Mouse (Mus musculus) thymus, postnatal 10 days (tissue): Measurements from ENCODE around the gene 9030612E09Rik.

ENCODE experiments used
- DNase-seq, 2 experiments: peaks; one replicate each; pipeline ENCODE4 v3.0.0; 2021; ENCODE audit warnings: low spot score in 2 of 2

The 9030612E09Rik gene

GRCm38 (mm10) chr10:43203865-43204264, 29.4 kb downstream of the 9030612E09Rik start:
- DNase-seq = no peak

GRCm38 (mm10) chr10:43211866-43212265, 37.4 kb downstream of the 9030612E09Rik start:
- peak; percentile 20 to 67 for DNase-seq

GRCm38 (mm10) chr10:43217361-43217900, 42.9 kb downstream of the 9030612E09Rik start:
- no peak for DNase-seq

GRCm38 (mm10) chr10:43220479-43220878, 46.0 kb downstream of the 9030612E09Rik start:
- no peak for DNase-seq

GRCm38 (mm10) chr10:43220910-43221625, 46.6 kb downstream of the 9030612E09Rik start, which contains the start of gene Pdss2:
Pdss2 (plus strand) TSS chr10:43221486.
- peak; percentile 87 to 88 for DNase-seq

GRCm38 (mm10) chr10:43221659-43222058, 47.2 kb downstream of the 9030612E09Rik start:
- peak; percentile 28 to 36 for DNase-seq

GRCm38 (mm10) chr10:43223391-43223790, 48.9 kb downstream of the 9030612E09Rik start:
- no peak for DNase-seq
